8 mouse cellular contexts compared by ENCODE assay signal in genomic region chr2:4499257-4499656, GRCm38 (mm10).
A peak's percentile ranks its signal among the peaks of the same experiment; 100 is the strongest.
DNase-seq lines count a peak whose midpoint lies in the region; ATAC-seq and TF ChIP-seq lines count a peak whose summit lies in the region.

No protein-coding gene starts in this region.

- no peak overlapping the region for H3K4me2 ChIP-seq in midbrain, embryonic 16.5 days (ENCODE audit: low read length)

- in situ Hi-C loops in Patski (cut with MboI; ENCODE audit: low pct_unique_long_range_greater_than_20kb) = loop anchor here (5.0 kb wide), 2 partner anchors 103 to 277 kb away; no protein-coding TSS in a partner anchor

- H3K9ac ChIP-seq in midbrain, embryonic 16.5 days (ENCODE audit: low read depth, low read length) = no peak overlapping the region

- ATAC-seq in midbrain, embryonic 16.5 days = no peak
- no peak for ATAC-seq in Patski

- intact Hi-C loops in left cerebral cortex, postnatal 14 days (cut with DNase I) = loop anchor here (1.0 to 10.0 kb wide), 5 partner anchors 102 to 464 kb away; no protein-coding TSS in a partner anchor

- POLR2A ChIA-PET in Patski (lab: Charles Lee) = interaction anchor here (0.6 to 1.6 kb wide), 2 partner anchors 101 to 220 kb away, joined by 4 to 5 read pairs; no protein-coding TSS in a partner anchor

- H3K9me3 ChIP-seq in midbrain, embryonic 10.5 days (replicated peaks) = no peaks in the 10 kb centered on the region
- no peaks in the 10 kb centered on the region for H3K9me3 ChIP-seq in midbrain, embryonic 16.5 days (replicated peaks; ENCODE audit: control insufficient read depth, low read length, poor library complexity, severe bottlenecking)

- peak; percentile 60 for DNase-seq in midbrain, embryonic 10.5 days (ENCODE audit: low spot score)
- DNase-seq in Patski (ENCODE audit: low read depth, low spot score) = no peak
- peak; percentile 83 to 89 for DNase-seq in cerebellum, postnatal 10 days
- DNase-seq in gastrocnemius, postnatal 25 days = peak; percentile 25
- DNase-seq in left cerebral cortex, postnatal 14 days (ENCODE audit: low spot score in 2 of 2) = peak; percentile 67 to 69
- peak; percentile 61 to 69 for DNase-seq in natural killer cell, adult 2 months (ENCODE audit: low spot score in 2 of 2)
- DNase-seq in yolk sac, embryonic 10.5 days (ENCODE audit: low spot score) = peak; percentile 52

- peak; percentile 83 for TF ChIP-seq CTCF in Patski (IDR thresholded peaks at IDR 0.05)

- no peak overlapping the region for H3K27ac ChIP-seq in midbrain, embryonic 10.5 days (replicated peaks)
- H3K27ac ChIP-seq in midbrain, embryonic 16.5 days (ENCODE audit: low read length) = no peak overlapping the region

- H3K27me3 ChIP-seq in midbrain, embryonic 10.5 days (ENCODE audit: low read depth, poor library complexity, severe bottlenecking) = no peaks in the 10 kb centered on the region
- no peaks in the 10 kb centered on the region for H3K27me3 ChIP-seq in midbrain, embryonic 16.5 days (ENCODE audit: control insufficient read depth, insufficient read depth, low read depth, low read length)
- H3K27me3 ChIP-seq in Patski = no peaks in the 10 kb centered on the region

- WGBS in midbrain, embryonic 10.5 days = 6% methylated on average over 1 of the region's 1 CpGs
- 4% methylated on average over 1 of the region's 1 CpGs for WGBS in midbrain, embryonic 16.5 days

- H3K4me1 ChIP-seq in midbrain, embryonic 10.5 days = no peaks in the 10 kb centered on the region
- H3K4me1 ChIP-seq in midbrain, embryonic 16.5 days (ENCODE audit: control insufficient read depth, insufficient read depth, low read length) = no peaks in the 10 kb centered on the region

- CTCF ChIA-PET in Patski (lab: Charles Lee) = interaction anchor here (0.8 to 4.7 kb wide), 22 partner anchors 9 to 380 kb away, joined by 3 to 48 read pairs (median 4); no protein-coding TSS in a partner anchor

- H3K4me3 ChIP-seq in midbrain, embryonic 10.5 days = no peak overlapping the region
- no peak overlapping the region for H3K4me3 ChIP-seq in midbrain, embryonic 16.5 days (ENCODE audit: low read depth, low read length)

- peaks cover 78% of the 10 kb centered on the region for H3K36me3 ChIP-seq in midbrain, embryonic 10.5 days
- peaks cover 5% of the 10 kb centered on the region; the same call in 1 of the 2 replicates for H3K36me3 ChIP-seq in midbrain, embryonic 16.5 days (ENCODE audit: control insufficient read depth, insufficient read depth, low read length)
